Comparison of ENCODE assay signal across 9 mouse cellular contexts in genomic region chr2:32629276-32629976, GRCm38 (mm10). TPM values are rescaled to one million over a fixed set of nuclear protein-coding genes. Genes with fewer than 3 reads are reported as not detected.
DNase-seq lines count a peak whose midpoint lies in the region; ATAC-seq and TF ChIP-seq lines count a peak whose summit lies in the region.
"Had no signal": no experiment of that assay in that cellular context is flagged by ENCODE, and none has a peak within 500 bp of the region (broad histone marks: within the 10 kb centered on the region; RNA-seq: fewer than 3 reads in every experiment).

No protein-coding gene starts in this region.

- peak in 1 of 2 experiments; percentile 48 for DNase-seq in layer of hippocampus, adult 2 months (ENCODE audit: low spot score in 2 of 2)
- DNase-seq in layer of hippocampus, postnatal 36 days, result no peak
- peak; percentile 81 for DNase-seq in Patski (ENCODE audit: low read depth, low spot score)
- DNase-seq in kidney, adult 9 months, result peak; percentile 68
- DNase-seq in lung, postnatal 4 days, result peak; percentile 84 to 89
- DNase-seq in urinary bladder, postnatal 36 days (ENCODE audit: low spot score in 2 of 2), result peak; percentile 73 to 77
- no peak for DNase-seq in spleen, postnatal 14 days (ENCODE audit: low spot score in 2 of 2)

- H3K36me3 ChIP-seq in forebrain, embryonic 13.5 days (ENCODE audit: poor library complexity, severe bottlenecking), result peaks cover 7% of the 10 kb centered on the region

- H3K4me1 ChIP-seq in forebrain, embryonic 13.5 days, result peaks cover 47% of the 10 kb centered on the region

- H3K27me3 ChIP-seq in Patski, result no peaks in the 10 kb centered on the region
- H3K27me3 ChIP-seq in forebrain, embryonic 13.5 days, result no peaks in the 10 kb centered on the region

- in situ Hi-C loops in Patski (cut with MboI; ENCODE audit: low pct_unique_long_range_greater_than_20kb), result no loop called here

- H3K4me2 ChIP-seq in forebrain, embryonic 13.5 days, result peak overlapping the region; percentile 37

- 27% methylated on average over 9 of the region's 9 CpGs for WGBS in forebrain, embryonic 13.5 days

- H3K27ac ChIP-seq in layer of hippocampus, adult 2 months, result peak overlapping the region; percentile 88
- peak overlapping the region; percentile 40 for H3K27ac ChIP-seq in forebrain, embryonic 13.5 days
- H3K27ac ChIP-seq: macrophage had no signal

- ATAC-seq in Patski, result peak; percentile 60
- ATAC-seq in forebrain, embryonic 13.5 days, result peak; percentile 52

- H3K9ac ChIP-seq in forebrain, embryonic 13.5 days, result peak overlapping the region; percentile 45; the same call in 1 of the 2 replicates

- peak overlapping the region; percentile 46 for H3K4me3 ChIP-seq in layer of hippocampus, adult 2 months
- H3K4me3 ChIP-seq in forebrain, embryonic 13.5 days, result peak overlapping the region; percentile 4; the same call in 1 of the 2 replicates

- POLR2A ChIA-PET in Patski (lab: Charles Lee), result interaction anchor here (1.2 kb wide), 1 partner anchor 79 kb away, joined by 3 read pairs; no protein-coding TSS in a partner anchor

- TF ChIP-seq CTCF in layer of hippocampus, adult 2 months (conservative IDR thresholded peaks at IDR 0.05), result no peak
- no peak for TF ChIP-seq CTCF in Patski (IDR thresholded peaks at IDR 0.05)

- CTCF ChIA-PET in Patski (lab: Charles Lee), result interaction anchor here (1.3 to 4.6 kb wide), 4 partner anchors 21 to 59 kb away, joined by 4 to 51 read pairs (median 16); no protein-coding TSS in a partner anchor

- no peaks in the 10 kb centered on the region for H3K9me3 ChIP-seq in forebrain, embryonic 13.5 days (replicated peaks)

RNA-seq across cellular contexts. Expression of gene Ak1, which starts 7.9 kb away (rescaled TPM):
- total RNA-seq in layer of hippocampus, adult 2 months (2021), result 100 to 1,000 TPM; 120 to 123 TPM
- 100 to 1,000 TPM; 114 to 119 TPM for total RNA-seq in layer of hippocampus, postnatal 36 days (2021)
- 99.0 TPM for polyA plus RNA-seq in Patski (2021)
- polyA plus RNA-seq in forebrain, embryonic 13.5 days (2015; fragmentation: Nextera tagmentation; extraction: Ambion mirVana), result 48.8 and 48.9 TPM in 2 replicates

RNA-seq across cellular contexts. Expression of gene Eng, which starts 17.0 kb away (rescaled TPM):
- total RNA-seq in layer of hippocampus, adult 2 months (2021), result 10 to 100 TPM; 16.4 to 19.7 TPM
- total RNA-seq in layer of hippocampus, postnatal 36 days (2021), result 10 to 100 TPM; 18.9 to 19.2 TPM
- 1.5 TPM for polyA plus RNA-seq in Patski (2021)
- polyA plus RNA-seq in forebrain, embryonic 13.5 days (2015; fragmentation: Nextera tagmentation; extraction: Ambion mirVana), result 20.4 and 21.2 TPM in 2 replicates

RNA-seq across cellular contexts. Expression of gene St6galnac6, which starts 29.9 kb away (rescaled TPM):
- total RNA-seq in layer of hippocampus, adult 2 months (2021), result 100 to 1,000 TPM; 117 to 124 TPM
- total RNA-seq in layer of hippocampus, postnatal 36 days (2021), result 100 to 1,000 TPM; 114 to 117 TPM
- polyA plus RNA-seq in Patski (2021), result 38.2 TPM
- 10.0 and 10.8 TPM in 2 replicates for polyA plus RNA-seq in forebrain, embryonic 13.5 days (2015; fragmentation: Nextera tagmentation; extraction: Ambion mirVana)

RNA-seq across cellular contexts. Expression of gene St6galnac4, which starts 42.5 kb away (rescaled TPM):
- 10 to 100 TPM; 36.4 to 40.0 TPM for total RNA-seq in layer of hippocampus, adult 2 months (2021)
- total RNA-seq in layer of hippocampus, postnatal 36 days (2021), result 10 to 100 TPM; 35.6 to 41.2 TPM
- 28.8 TPM for polyA plus RNA-seq in Patski (2021)
- polyA plus RNA-seq in forebrain, embryonic 13.5 days (2015; fragmentation: Nextera tagmentation; extraction: Ambion mirVana), result 14.5 and 16.5 TPM in 2 replicates

RNA-seq across cellular contexts. Expression of gene 9430097D07Rik, which starts 53.9 kb away (rescaled TPM):
- total RNA-seq in layer of hippocampus, adult 2 months (2021), result under 1 TPM in 1 of 2 experiments, not detected in 1; 0.71 TPM
- 1 to 10 TPM in 1 of 2 experiments, under 1 TPM in 1; 0.37 to 1.0 TPM for total RNA-seq in layer of hippocampus, postnatal 36 days (2021)
- 0.08 TPM for polyA plus RNA-seq in Patski (2021)
- 0.18 and 0.39 TPM in 2 replicates for polyA plus RNA-seq in forebrain, embryonic 13.5 days (2015; fragmentation: Nextera tagmentation; extraction: Ambion mirVana)
- polyA plus RNA-seq: macrophage had no signal

Comparison
In these comparisons a context has a peak if more than half of its experiments do, and no peak if none do; other contexts are left out.
1. DNase-seq: peak in Patski (single experiment), kidney, adult 9 months (single experiment), lung, postnatal 4 days (2 of 2) and urinary bladder, postnatal 36 days (2 of 2); none in layer of hippocampus, postnatal 36 days (0 of 2) and spleen, postnatal 14 days (0 of 2).